Mouse (Mus musculus) kidney, postnatal 36 days (tissue): ENCODE measurements around the gene Spata16.

Source experiments
- DNase-seq, 2 experiments: peaks; one replicate each; pipeline ENCODE4 v3.0.0; 2021 to 2022; ENCODE audit warnings: mixed read lengths in 2 of 2

The Spata16 gene

DNA sequence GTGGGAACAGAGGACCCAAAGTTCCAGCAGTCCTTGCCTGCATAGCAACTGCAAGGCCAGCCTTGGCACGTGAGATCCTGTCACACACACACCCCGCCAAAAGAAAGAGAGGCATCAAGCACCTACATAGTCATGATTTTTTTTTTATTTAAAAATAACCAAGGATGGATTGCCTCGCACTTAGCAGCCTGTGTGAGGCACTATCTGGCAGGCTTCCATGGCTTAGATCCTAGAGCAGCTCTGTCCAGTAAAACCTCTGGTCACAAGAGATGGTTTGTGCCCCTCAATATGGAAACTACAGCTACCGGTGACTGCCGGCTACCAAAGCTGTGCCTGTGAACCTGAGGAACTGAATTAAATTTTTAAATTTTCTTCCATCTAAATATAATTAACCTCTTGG is 195.5 kb downstream of the Spata16 start:
- no peak for DNase-seq

GRCm38 (mm10) chr3:26834178-26835050 is 197.0 kb downstream of the Spata16 start:
- DNase-seq, result peak; percentile 3 to 39

- DNase-seq, result no peak
Observed at GRCm38 (mm10) chr3:26835051-26835755, 197.8 kb downstream of the Spata16 start.

DNA sequence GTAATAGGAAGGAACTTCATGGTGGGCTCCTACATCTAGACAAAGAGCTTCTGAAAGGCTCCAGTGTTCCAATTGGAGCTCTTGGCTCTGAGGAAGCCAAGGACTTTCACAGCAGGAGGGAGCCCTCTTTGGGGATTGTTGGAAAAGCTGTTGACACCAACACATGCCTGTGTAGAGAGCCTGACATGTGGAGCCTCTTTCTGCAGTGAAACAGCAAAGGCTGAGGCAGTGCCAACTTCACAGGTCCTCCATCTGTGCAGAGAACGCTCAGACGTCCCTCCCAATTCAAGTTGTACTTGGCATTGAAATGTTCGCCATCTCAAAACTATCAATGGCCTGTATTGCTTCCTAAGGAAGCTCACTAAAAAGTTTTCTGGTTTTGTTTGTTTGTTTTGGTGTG is 207.6 kb downstream of the Spata16 start:
- no peak for DNase-seq

DNA sequence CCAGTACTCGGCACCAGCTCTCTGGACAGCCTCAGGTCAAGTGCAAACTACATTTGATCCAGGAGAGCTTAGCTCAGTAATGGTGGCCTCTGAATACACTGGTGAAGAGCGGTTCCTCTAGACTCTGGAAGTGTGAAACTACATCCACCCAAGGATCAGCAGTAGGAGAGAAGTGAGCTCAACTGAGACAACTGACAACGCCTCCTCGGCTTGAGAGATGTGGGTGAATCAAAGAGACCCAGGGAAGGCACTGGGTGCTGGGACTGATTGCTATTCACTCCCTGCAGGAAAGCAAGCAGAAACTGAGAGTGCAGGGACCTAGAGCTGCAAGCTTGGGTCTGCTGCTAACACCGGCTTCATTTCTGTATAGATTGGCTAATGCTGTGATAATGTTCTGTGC is 210.5 kb downstream of the Spata16 start:
- DNase-seq, result no peak

- DNase-seq, result no peak
Observed at GRCm38 (mm10) chr3:26850207-26850606, 212.8 kb downstream of the Spata16 start.

DNA sequence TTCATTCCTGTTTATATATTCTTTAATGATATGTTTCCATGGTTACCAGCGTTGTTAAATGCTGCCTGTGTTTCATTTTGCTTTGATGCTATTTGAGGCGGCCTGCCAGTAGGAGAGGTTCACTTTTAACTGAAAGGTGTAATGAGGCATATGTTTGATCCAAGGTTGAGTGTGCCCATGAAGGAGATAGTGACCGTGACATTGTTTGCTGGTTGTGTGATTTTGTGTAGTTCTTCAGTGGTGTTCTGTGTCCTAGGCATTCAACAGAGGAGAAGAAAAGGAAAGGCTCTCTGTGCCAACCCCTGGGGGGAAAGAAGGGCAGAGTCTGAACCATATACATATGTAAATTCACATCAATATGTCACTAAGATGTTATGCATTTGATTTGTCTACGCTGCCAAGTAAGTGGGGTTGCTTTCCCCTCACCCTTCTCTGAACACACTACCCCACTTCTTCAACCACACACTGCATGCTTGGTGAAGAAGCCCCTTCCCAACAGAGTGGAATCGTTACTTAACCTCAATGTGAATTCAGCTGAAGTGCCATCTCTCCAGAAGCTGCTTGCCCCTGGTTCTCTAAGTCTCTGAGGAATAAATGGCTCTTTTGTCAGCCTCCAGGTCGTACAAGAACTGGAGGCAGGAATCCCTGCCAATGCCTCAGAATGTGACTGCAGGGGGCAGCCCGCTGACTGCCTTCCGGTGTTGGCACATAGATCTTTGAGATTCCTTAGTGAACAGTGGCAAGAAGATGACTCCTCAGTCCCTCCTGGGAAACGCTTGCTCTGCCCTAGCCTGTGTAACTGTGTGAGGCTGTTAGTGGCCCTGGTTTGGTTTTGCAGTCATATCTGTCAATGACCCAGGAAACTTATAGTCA is 213.5 kb downstream of the Spata16 start:
- no peak for DNase-seq

- no peak for DNase-seq
Observed at GRCm38 (mm10) chr3:26853557-26853956, 216.1 kb downstream of the Spata16 start.

DNA sequence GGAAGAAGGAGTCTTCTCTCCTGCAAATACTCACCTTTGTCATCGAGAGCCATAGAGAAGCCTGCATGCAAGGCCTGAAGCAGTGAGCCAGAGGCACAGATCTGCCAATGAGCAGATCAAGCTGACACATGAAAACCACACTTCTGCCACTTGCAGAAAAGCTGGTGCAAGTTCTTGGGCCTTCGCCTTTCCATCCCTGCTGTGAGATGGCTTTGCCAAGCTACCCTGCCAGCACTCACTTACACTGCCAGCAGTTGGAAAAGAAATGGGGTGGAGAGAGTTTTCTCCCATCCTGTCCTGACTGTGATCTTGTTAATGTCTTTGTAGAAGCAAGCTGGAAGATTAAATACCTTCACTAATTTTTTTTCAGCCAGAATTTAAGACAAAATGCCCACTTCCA is 237.3 kb downstream of the Spata16 start:
- no peak for DNase-seq

DNA sequence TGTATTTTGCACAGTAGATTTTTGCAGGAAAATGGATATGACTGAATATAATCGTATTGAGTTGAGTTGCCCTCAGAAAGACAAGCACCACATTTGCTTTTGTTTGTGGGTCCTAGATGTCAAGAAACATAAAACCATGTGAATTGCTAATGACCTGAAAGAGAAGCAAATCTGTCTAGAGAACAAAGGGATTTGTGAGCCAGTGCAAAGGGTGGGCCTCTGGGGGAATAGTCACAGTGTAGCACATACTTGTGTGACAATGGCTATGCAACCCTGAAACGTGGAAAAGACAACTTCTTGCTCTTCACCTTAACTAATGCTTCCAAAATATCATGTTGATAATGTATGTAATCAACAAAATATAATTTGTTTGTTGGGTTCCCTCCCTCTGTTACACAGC is 239.9 kb downstream of the Spata16 start:
- no peak for DNase-seq

- no peak for DNase-seq
Observed at GRCm38 (mm10) chr3:26916607-26917006, 279.2 kb downstream of the Spata16 start.

- no peak for DNase-seq
Observed at GRCm38 (mm10) chr3:26920986-26921385, 283.6 kb downstream of the Spata16 start.

DNA sequence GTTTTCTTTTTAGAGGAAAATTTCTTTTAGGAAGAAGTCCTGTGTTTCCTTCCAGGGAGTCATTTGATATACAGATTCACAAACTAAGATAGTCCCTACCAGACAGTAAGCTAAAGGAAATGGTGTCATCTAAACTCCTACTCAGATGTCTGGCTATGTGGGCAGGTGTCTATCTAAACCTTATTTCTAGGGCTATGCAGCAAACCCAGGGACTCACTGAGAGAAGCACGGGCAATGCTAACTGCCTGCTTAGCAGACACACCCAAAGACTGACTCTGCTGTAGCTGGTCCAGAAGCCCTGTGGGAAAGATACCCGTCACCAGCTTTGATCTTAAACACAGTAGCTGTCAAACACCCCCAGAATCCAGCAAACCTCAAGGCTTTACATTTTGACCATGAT is 284.2 kb downstream of the Spata16 start:
- no peak for DNase-seq

DNA sequence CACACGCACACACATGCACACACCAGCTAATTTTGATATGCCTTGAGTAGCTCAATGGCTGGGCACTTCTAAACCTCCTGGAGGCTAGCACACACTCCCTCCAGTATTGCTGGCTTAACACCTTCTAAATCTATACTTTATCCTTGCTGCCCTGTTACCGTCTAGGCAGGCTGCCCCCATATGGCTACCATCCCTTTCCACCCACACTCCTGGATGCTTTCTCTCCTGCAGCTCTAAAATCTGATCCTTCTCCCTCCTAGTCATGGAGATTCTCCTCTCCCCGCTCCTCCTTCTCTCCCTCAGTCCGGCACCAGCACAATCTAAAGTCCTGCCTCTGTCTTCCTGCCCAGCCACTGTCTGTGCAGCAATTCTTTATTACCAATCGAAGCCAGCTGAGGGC is 286.0 kb downstream of the Spata16 start:
- DNase-seq, result no peak

DNA sequence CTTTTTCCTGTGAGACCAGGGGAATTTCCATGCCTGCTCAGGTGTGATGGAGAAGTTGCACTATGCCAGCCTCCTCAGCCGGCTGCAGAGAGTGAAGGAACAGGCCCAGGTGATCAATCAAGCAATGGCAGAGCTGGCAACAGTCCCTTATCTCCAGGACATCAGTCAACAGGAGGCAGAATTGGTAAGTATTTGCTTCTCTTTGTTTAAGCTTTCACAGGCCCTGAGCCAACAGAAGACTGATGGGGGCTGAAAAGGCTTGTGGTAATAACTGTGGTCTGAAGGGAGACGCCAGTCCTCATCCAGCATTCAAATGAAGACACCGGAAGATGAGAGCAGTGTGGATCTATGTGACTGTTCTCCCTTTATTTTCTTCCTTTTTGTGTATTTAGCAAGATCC is 286.8 kb downstream of the Spata16 start:
- DNase-seq, result no peak

DNA sequence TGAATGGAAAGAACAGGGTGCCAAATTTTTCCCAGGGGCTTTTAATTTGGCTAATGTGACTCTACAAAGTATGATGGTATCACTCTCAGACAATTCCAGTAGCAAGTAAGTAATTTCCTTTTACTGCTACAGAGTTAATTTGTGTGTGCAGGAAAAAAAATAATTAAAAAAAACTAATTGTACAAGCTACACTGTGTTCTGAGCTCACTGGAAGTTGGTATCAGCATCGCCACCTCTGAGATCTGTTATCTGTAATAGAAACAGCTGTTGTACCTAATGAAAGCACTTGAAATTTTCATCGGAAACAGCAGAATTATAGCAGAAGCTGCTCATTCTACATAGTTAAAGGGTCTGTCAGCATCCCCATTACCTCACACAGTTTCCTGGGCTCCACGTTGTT is 295.7 kb downstream of the Spata16 start:
- DNase-seq, result no peak

DNA sequence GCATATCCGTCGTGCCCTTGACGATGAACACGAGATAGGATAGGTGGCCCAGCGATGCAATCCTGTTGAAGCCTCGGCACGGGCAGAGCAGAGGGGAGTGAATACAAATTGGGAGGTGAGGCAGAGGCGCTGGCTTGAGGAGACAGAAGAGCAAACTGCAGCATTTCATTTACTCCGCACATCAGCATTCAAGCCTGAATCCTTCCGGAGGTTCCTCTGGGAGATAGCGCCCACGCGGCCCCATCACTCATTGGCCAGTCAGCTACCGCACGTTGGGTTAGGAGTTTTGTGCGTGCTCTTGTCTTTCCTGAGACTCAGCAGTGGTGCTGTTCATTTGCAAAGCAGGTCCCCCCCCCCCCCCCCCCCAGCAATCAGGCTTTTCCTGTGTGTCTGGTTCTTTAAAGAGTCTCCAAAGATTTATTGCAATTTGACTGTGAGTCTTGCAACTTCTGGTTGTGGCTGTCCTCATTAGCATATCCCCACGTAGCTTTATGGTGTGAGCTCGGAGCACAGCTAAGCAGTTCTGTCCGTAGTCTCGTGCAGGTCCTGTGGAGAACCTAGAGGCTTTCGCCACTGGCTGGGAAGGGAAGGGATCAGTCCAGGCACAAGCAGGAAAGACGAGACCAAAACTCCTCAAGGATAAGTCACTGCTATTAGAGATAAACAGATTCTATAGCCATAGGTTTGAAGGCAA is 299.6 kb downstream of the Spata16 start:
- DNase-seq, result no peak

DNA sequence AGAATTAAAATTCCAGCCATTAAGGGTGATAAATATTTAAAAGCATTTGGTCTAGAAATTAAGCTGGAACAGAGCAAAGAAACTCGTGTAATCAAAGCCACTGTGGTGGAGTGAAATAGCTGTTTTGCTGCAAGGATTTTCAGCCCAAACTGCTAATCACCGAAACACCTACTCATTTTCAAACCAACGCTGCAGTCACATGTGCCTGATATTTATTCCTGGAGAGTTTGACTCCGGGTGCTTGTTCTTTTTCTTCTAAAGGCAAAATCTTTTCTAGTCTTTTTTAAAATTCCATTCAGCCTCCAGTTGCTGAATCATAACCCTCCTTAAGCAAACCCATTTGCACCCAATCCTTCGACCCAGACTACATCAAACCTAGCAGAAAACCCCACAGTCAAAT is 329.4 kb downstream of the Spata16 start:
- no peak for DNase-seq

DNA sequence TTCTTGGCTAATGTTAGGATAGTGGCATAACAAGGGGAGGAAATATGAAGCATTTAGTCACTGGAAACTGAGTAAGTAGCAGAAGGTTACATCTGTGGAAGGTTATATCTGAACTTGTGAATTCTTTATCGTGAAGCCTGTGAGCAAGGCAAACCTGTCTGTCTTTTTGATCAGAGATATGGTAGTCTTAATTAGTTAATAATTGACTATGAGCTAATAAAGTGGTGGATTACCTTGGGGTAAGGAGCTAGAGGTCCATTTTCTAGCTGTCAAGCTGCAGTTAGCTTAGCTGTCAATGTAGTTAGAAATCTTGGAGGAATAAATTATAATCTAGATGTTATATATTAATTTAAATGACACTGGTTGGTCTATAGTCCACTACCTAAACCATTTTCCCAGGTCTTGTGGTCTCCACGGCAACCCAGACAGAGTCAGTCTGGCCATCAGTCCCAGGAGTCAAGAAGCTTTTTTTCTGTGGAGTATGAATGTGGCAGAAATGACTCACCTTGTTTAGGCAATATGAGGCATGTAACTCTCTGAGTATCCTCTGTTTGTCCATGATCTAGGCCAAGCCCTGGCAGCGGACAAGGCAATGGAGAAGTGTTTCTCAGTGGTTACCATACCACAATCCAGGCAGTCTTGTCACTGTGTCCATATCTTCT is 331.6 kb downstream of the Spata16 start:
- no peak for DNase-seq

DNA sequence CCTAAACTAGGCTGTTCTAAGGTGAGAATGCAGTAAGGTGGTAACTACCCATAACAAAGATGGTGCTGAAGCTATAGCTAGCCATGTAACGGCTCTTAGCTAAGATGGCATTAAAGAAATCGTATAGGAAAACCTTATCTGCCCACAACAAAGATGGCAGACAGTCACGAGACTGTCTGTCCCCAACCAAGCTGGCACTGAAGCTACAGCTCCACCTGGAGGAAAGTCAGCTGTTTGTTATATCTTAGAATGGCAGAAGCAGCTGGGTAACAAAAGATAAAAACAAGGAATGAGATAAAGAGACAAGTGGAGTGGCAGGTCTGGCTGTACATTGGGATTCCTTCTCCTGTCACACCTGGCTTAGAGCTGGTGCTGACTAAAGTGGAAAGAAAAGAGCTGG is 333.1 kb downstream of the Spata16 start:
- DNase-seq, result no peak

GRCm38 (mm10) chr3:26971276-26971675 is 333.9 kb downstream of the Spata16 start:
- DNase-seq, result peak; percentile 35 to 46

DNA sequence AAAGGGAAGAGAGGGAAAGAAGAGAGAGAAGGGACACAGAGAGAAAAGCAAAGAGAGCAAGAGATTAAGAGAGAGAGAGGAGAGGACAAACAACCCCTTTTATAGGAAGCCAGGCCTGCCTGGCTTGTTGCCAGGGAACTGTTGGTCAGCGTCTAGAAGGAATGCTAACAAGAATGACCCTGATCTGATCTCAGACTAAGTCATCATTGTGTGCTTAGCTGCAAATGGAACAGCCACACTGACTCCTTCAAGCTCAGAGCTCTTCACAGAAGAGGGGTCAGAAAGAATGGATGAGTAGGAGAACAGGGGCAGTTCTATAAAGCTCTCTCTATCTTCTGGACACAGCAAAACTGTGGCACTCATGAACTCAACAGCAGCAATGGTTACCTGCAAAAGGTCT is 334.7 kb downstream of the Spata16 start:
- peak; percentile 20 to 60 for DNase-seq
